Mouse (Mus musculus) G1E (cell line): ENCODE results near the gene Cst8.
"Not testable (repeated sequence)": the region's sequence is repeated elsewhere in the genome, so short reads cannot be mapped to it uniquely, and the experiment has no call there.

Experiments
- CTCF ChIP-seq: IDR thresholded peaks from 2 replicates; pipeline ENCODE4 v1.5.1; 2012; ENCODE audit warnings: low read depth, low read length, inconsistent platforms, mixed read lengths
- GATA1 ChIP-seq: IDR thresholded peaks from 2 replicates; pipeline ENCODE4 v1.6.1; 2012; ENCODE audit warnings: borderline replicate concordance, low read length, inconsistent platforms, mixed read lengths

DNA sequence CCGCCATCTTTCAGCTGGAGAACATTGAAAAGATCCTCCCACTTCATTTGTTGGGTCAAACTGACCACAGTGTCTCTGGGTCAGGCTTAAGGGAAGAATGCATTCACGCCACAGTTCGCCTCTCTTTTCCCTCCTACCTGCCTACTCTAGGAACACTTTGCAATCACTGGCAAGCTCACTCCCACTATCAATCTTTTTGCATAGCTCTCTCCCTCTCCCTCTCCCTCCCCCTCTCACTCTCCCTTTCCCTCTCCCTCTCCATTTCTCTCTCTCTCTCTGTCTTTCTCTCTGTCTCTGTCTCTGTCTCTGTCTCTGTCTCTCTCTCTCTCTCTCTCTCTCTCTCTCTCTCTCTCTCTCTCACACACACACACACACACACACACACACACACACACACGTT lies 27.2 kb upstream of the Cst8 start, which contains the start of gene Cst11:
- not testable (repeated sequence) for TF ChIP-seq GATA1, CTCF
